Mouse (Mus musculus): ENCODE data around the gene Exosc5. TPM values are rescaled to one million over a fixed set of nuclear protein-coding genes. Genes with fewer than 3 reads are reported as not detected.

The Exosc5 gene
- 40.4 and 42.1 TPM in 2 replicates for polyA plus RNA-seq (2015; fragmentation: Nextera tagmentation; extraction: Ambion mirVana)

DNA sequence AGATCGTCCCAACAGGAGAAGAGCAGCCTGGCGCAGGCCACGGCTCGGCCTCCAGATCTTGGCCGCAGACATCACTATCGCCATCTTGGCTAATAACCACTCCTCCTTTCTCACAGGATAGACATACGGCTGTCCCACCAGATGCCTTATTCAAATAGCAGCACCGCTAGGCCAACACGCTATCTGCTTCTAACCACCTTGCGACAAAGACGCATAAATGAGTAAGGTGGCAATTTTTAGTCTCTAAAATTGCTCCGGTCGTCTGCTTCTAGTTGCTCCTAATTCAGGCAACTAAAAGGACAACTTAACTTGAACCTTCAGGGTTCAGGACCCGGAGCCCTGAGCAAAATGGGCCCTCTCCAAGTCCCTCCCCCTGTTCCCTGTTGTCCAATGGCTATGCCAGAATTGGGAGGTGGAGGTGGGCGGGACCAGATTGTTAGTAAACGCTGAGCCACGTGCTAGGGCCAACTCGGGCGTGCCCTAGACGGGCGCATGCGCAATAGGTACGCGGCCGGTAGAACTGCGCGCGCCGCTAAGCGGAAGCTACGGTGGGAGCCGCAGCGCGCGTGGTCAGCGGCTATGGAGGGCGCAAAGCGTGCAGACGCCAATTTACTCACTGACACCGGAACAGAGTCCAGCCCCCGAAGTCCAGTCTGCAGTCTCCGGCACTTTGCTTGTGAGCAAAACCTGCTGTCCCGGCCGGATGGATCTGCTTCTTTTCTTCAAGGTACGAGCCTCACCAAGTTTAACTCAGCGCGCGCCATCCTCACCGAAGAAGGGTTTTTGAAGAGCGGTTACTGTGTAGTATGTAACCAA is at the start of gene Exosc5, which contains the start of gene Bckdha:
Gene Exosc5 (plus strand): TSS at position 508 of the 816 bp plus-strand sequence.
Gene Bckdha (minus strand): TSS at position 325 of the 816 bp plus-strand sequence.
- ATAC-seq (ENCODE audit: extremely low read depth, insufficient number of reproducible peaks, low FRiP score, low TSS enrichment), result peak; percentile 97
- H3K4me1 ChIP-seq, result peaks cover 23% of the 10 kb centered on the region
- peak within 1 kb of the TSS; percentile 57 for H3K27ac ChIP-seq (replicated peaks)
- under 1% methylated on average over 50 of the region's 50 CpGs for WGBS
- H3K9ac ChIP-seq, result peak within 1 kb of the TSS; percentile 88
- H3K4me3 ChIP-seq, result peak within 1 kb of the TSS; percentile 82
- H3K27me3 ChIP-seq (replicated peaks), result no peaks in the 10 kb centered on the region
- H3K4me2 ChIP-seq, result peak within 1 kb of the TSS; percentile 84
- no peaks in the 10 kb centered on the region for H3K9me3 ChIP-seq
- H3K36me3 ChIP-seq, result peaks cover 15% of the 10 kb centered on the region

- H3K27ac ChIP-seq (replicated peaks), result no peak overlapping the region
- no peak overlapping the region for H3K9ac ChIP-seq
- peaks cover 11% of the 10 kb centered on the region for H3K27me3 ChIP-seq (replicated peaks)
- no peaks in the 10 kb centered on the region for H3K9me3 ChIP-seq
- no peaks in the 10 kb centered on the region for H3K4me1 ChIP-seq
- no peak overlapping the region for H3K4me2 ChIP-seq
- H3K36me3 ChIP-seq, result no peaks in the 10 kb centered on the region
- WGBS, result 29% methylated on average over 6 of the region's 6 CpGs
- no peak overlapping the region for H3K4me3 ChIP-seq
- no peak for ATAC-seq (ENCODE audit: extremely low read depth, insufficient number of reproducible peaks, low FRiP score, low TSS enrichment)
Measured at GRCm38 (mm10) chr7:25610056-25610455, 48.9 kb upstream of the Exosc5 start.

DNA sequence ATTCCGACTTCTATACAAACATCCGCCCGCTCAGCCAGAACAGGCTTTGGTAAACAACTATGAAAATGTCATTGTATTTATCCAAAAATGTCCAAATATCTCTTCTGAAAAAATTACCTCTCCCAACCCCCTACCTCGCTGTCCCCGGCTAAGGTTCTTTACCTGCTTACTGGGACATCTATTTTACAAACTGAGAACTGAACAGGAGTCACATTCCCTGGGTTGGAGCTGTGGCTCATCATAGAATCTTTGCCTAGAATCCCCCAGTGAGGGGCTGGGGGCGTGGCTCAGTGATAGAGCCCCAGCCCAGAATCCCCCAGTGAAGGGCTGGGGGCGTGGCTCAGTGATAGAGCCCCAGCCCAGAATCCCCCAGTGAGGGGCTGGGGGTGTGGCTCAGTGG is 47.5 kb upstream of the Exosc5 start:
- 42% methylated on average over 7 of the region's 7 CpGs for WGBS
- Histone ChIP-seq H3K9ac (no peak overlapping the region), H3K4me1 (no peaks in the 10 kb centered on the region), H3K27ac (replicated peaks) (no peak overlapping the region), H3K27me3 (replicated peaks) (peaks cover 13% of the 10 kb centered on the region), H3K9me3 (no peaks in the 10 kb centered on the region), H3K36me3 (no peaks in the 10 kb centered on the region), H3K4me3 (no peak overlapping the region), H3K4me2 (no peak overlapping the region)
- ATAC-seq (ENCODE audit: extremely low read depth, insufficient number of reproducible peaks, low FRiP score, low TSS enrichment), result no peak

DNA sequence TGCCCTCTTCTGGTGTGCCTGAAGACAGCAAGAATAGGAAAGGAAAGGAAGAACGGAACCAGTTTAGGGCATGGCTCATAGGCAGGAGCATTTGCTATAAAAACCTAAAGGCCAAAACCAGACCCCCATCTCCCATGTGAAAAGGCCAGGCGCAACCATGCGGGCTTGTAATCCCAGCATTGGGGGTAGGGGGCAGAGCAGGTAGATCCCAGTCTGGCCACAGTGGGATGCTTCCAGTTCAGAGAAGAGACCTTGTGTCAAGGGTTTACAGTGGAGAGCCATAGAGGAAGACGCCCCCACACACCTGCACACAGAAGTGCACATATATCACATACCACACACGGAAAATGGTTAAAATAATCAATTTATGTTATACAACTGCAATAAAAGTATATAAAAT is 44.9 kb upstream of the Exosc5 start:
- H3K27me3 ChIP-seq (replicated peaks), result peaks cover 21% of the 10 kb centered on the region
- H3K9ac ChIP-seq, result no peak overlapping the region
- H3K27ac ChIP-seq (replicated peaks), result no peak overlapping the region
- peaks cover 4% of the 10 kb centered on the region for H3K4me1 ChIP-seq
- H3K4me2 ChIP-seq, result no peak overlapping the region
- no peak overlapping the region for H3K4me3 ChIP-seq
- H3K9me3 ChIP-seq, result no peaks in the 10 kb centered on the region
- ATAC-seq (ENCODE audit: extremely low read depth, insufficient number of reproducible peaks, low FRiP score, low TSS enrichment), result no peak
- no peaks in the 10 kb centered on the region for H3K36me3 ChIP-seq
- WGBS, result 77% methylated on average over 5 of the region's 5 CpGs

- Histone ChIP-seq H3K27ac (replicated peaks) (no peak overlapping the region), H3K4me2 (no peak overlapping the region), H3K9ac (no peak overlapping the region), H3K9me3 (no peaks in the 10 kb centered on the region), H3K36me3 (no peaks in the 10 kb centered on the region), H3K27me3 (replicated peaks) (peaks cover 16% of the 10 kb centered on the region), H3K4me3 (no peak overlapping the region), H3K4me1 (peaks cover 10% of the 10 kb centered on the region)
- WGBS, result 55% methylated on average over 21 of the region's 21 CpGs
- ATAC-seq (ENCODE audit: extremely low read depth, insufficient number of reproducible peaks, low FRiP score, low TSS enrichment), result no peak
Measured at GRCm38 (mm10) chr7:25614831-25615705, 43.9 kb upstream of the Exosc5 start.

DNA sequence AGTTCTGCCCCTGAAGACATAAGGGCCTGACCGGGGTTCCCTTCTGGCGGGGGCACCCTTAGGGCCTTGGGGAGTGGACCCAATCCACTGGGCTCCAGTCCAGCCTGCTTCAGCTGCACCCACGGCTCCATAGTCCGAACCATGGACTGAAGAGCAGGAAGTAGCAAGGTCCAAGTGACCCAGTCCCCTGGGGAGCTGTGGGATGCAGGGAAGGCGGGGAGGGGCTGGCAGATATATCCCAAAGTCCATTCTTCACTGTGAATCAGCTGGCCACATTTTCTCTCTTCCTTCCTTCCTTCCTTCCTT is 43.3 kb upstream of the Exosc5 start, which contains the start of gene Erich4:
Gene Erich4 (minus strand): TSS at position 187 of the 306 bp plus-strand sequence.
- ATAC-seq (ENCODE audit: extremely low read depth, insufficient number of reproducible peaks, low FRiP score, low TSS enrichment), result no peak
- peaks cover 13% of the 10 kb centered on the region for H3K27me3 ChIP-seq (replicated peaks)
- 65% methylated on average over 5 of the region's 5 CpGs for WGBS
- H3K9me3 ChIP-seq, result no peaks in the 10 kb centered on the region
- no peak within 1 kb of the TSS for H3K4me3 ChIP-seq
- H3K27ac ChIP-seq (replicated peaks), result no peak within 1 kb of the TSS
- H3K36me3 ChIP-seq, result peaks cover under 1% of the 10 kb centered on the region; the same call in 1 of the 2 replicates
- no peak within 1 kb of the TSS for H3K4me2 ChIP-seq
- H3K4me1 ChIP-seq, result peaks cover 12% of the 10 kb centered on the region
- H3K9ac ChIP-seq, result no peak within 1 kb of the TSS

- Histone ChIP-seq H3K9me3 (no peaks in the 10 kb centered on the region), H3K36me3 (peaks cover 19% of the 10 kb centered on the region), H3K27me3 (replicated peaks) (0 out of 2 replicates have a peak, but pooled peaks cover 10% of the 10 kb centered on the region), H3K9ac (no peak overlapping the region), H3K4me2 (no peak overlapping the region), H3K4me3 (no peak overlapping the region), H3K27ac (replicated peaks) (no peak overlapping the region), H3K4me1 (peaks cover 12% of the 10 kb centered on the region)
- 74% methylated on average over 10 of the region's 10 CpGs for whole genome bisulfite sequencing
- ATAC-seq (ENCODE audit: extremely low read depth, insufficient number of reproducible peaks, low FRiP score, low TSS enrichment), result no peak
Measured at GRCm38 (mm10) chr7:25617376-25618160, 41.4 kb upstream of the Exosc5 start.

GRCm38 (mm10) chr7:25618865-25619721 is 39.9 kb upstream of the Exosc5 start, which contains the start of gene Dmac2:
TSS of gene Dmac2 (plus strand) at chr7:25619414.
- H3K27me3 ChIP-seq (replicated peaks), result 0 out of 2 replicates have a peak, but pooled peaks cover 10% of the 10 kb centered on the region
- no peaks in the 10 kb centered on the region for H3K9me3 ChIP-seq
- H3K9ac ChIP-seq, result peak within 1 kb of the TSS; percentile 83
- H3K4me2 ChIP-seq, result peak within 1 kb of the TSS; percentile 79
- peaks cover 18% of the 10 kb centered on the region for H3K4me1 ChIP-seq
- H3K4me3 ChIP-seq, result peak within 1 kb of the TSS; percentile 80
- peaks cover 33% of the 10 kb centered on the region for H3K36me3 ChIP-seq
- 2% methylated on average over 53 of the region's 53 CpGs for WGBS
- peak; percentile 87 for ATAC-seq (ENCODE audit: extremely low read depth, insufficient number of reproducible peaks, low FRiP score, low TSS enrichment)
- H3K27ac ChIP-seq (replicated peaks), result peak within 1 kb of the TSS; percentile 76

GRCm38 (mm10) chr7:25619722-25619991 is 39.3 kb upstream of the Exosc5 start:
- H3K4me2 ChIP-seq, result peak overlapping the region; percentile 79
- H3K9ac ChIP-seq, result peak overlapping the region; percentile 83
- WGBS, result 23% methylated on average over 5 of the region's 5 CpGs
- peaks cover 38% of the 10 kb centered on the region for H3K36me3 ChIP-seq
- no peaks in the 10 kb centered on the region for H3K9me3 ChIP-seq
- no peak for ATAC-seq (ENCODE audit: extremely low read depth, insufficient number of reproducible peaks, low FRiP score, low TSS enrichment)
- H3K27ac ChIP-seq (replicated peaks), result peak overlapping the region; percentile 76; the same call in 1 of the 2 replicates
- 0 out of 2 replicates have a peak, but pooled peaks cover 10% of the 10 kb centered on the region for H3K27me3 ChIP-seq (replicated peaks)
- H3K4me3 ChIP-seq, result peak overlapping the region; percentile 80
- peaks cover 23% of the 10 kb centered on the region for H3K4me1 ChIP-seq

- Histone ChIP-seq H3K4me3 (peak overlapping the region; percentile 80), H3K27ac (replicated peaks) (no peak overlapping the region), H3K4me2 (peak overlapping the region; percentile 79), H3K4me1 (peaks cover 27% of the 10 kb centered on the region), H3K36me3 (peaks cover 43% of the 10 kb centered on the region), H3K9me3 (no peaks in the 10 kb centered on the region), H3K9ac (peak overlapping the region; percentile 83), H3K27me3 (replicated peaks) (0 out of 2 replicates have a peak, but pooled peaks cover 10% of the 10 kb centered on the region)
- 91% methylated on average over 5 of the region's 5 CpGs for WGBS
- no peak for ATAC-seq (ENCODE audit: extremely low read depth, insufficient number of reproducible peaks, low FRiP score, low TSS enrichment)
Measured at GRCm38 (mm10) chr7:25620101-25620500, 38.9 kb upstream of the Exosc5 start.

All from heart, embryonic 13.5 days (tissue).